Comparison of ENCODE assay signal across 30 mouse cellular contexts in genomic region chr7:97342961-97343360, GRCm38 (mm10). TPM values are rescaled to one million over a fixed set of nuclear protein-coding genes. Genes with fewer than 3 reads are reported as not detected.
DNase-seq lines count a peak whose midpoint lies in the region; ATAC-seq and TF ChIP-seq lines count a peak whose summit lies in the region.
"Had no signal": no experiment of that assay in that cellular context is flagged by ENCODE, and none has a peak within 500 bp of the region (broad histone marks: within the 10 kb centered on the region; RNA-seq: fewer than 3 reads in every experiment).

No protein-coding gene starts in this region.

- no peak for TF ChIP-seq CTCF in stomach, postnatal 0 days (IDR thresholded peaks at IDR 0.05; ENCODE audit: low read depth)

- no peak overlapping the region for H3K9ac ChIP-seq in stomach, embryonic 14.5 days (replicated peaks; ENCODE audit: low read depth, low read length)
- no peak overlapping the region for H3K9ac ChIP-seq in stomach, postnatal 0 days (ENCODE audit: low read length)
- no peak overlapping the region for H3K9ac ChIP-seq in stomach, embryonic 15.5 days
- H3K9ac ChIP-seq: embryonic facial prominence, embryonic 12.5 days; forebrain, postnatal 0 days; hindbrain, embryonic 12.5 days; liver, embryonic 12.5 days; liver, postnatal 0 days; midbrain, embryonic 12.5 days; neural tube, embryonic 12.5 days had no signal

- H3K4me1 ChIP-seq in heart, embryonic 10.5 days, result peaks cover 52% of the 10 kb centered on the region
- peaks cover 13% of the 10 kb centered on the region; the same call in 1 of the 2 replicates for H3K4me1 ChIP-seq in stomach, embryonic 14.5 days (ENCODE audit: control insufficient read depth, insufficient read depth, low read length)
- no peaks in the 10 kb centered on the region; the same call in 1 of the 2 replicates for H3K4me1 ChIP-seq in stomach, postnatal 0 days (replicated peaks; ENCODE audit: control insufficient read depth, insufficient read depth)
- 0 out of 2 replicates have a peak, but pooled peaks cover 6% of the 10 kb centered on the region for H3K4me1 ChIP-seq in stomach, embryonic 15.5 days
- H3K4me1 ChIP-seq: embryonic facial prominence, embryonic 12.5 days; forebrain, embryonic 10.5 days had no signal

- 16% methylated on average over 2 of the region's 2 CpGs for WGBS in heart, embryonic 10.5 days
- WGBS in stomach, embryonic 14.5 days, result 28% methylated on average over 2 of the region's 2 CpGs
- WGBS in stomach, postnatal 0 days, result 41% methylated on average over 2 of the region's 2 CpGs
- WGBS in stomach, embryonic 15.5 days, result 34% methylated on average over 2 of the region's 2 CpGs

- no peaks in the 10 kb centered on the region for H3K9me3 ChIP-seq in heart, embryonic 10.5 days
- no peaks in the 10 kb centered on the region for H3K9me3 ChIP-seq in stomach, embryonic 14.5 days (ENCODE audit: control insufficient read depth, low read depth, low read length)
- no peaks in the 10 kb centered on the region for H3K9me3 ChIP-seq in stomach, postnatal 0 days (ENCODE audit: control insufficient read depth, low read length)
- H3K9me3 ChIP-seq in stomach, embryonic 15.5 days, result no peaks in the 10 kb centered on the region
- H3K9me3 ChIP-seq: embryonic facial prominence, embryonic 12.5 days; forebrain, embryonic 10.5 days; hindbrain, embryonic 12.5 days; neural tube, embryonic 12.5 days had no signal

- DNase-seq in heart, adult 11 months, result peak; percentile 88
- no peak for DNase-seq in heart, embryonic 10.5 days (ENCODE audit: low spot score)
- DNase-seq in stomach, postnatal 0 days (ENCODE audit: low spot score), result no peak
- DNase-seq in layer of hippocampus, adult 8-10 months (ENCODE audit: low spot score in 2 of 2), result no peak
- DNase-seq in gastrocnemius, adult 18-20 months (ENCODE audit: low spot score), result no peak
- DNase-seq: adrenal gland, adult 2 months; adrenal gland, postnatal 36 days; cerebellum, postnatal 36 days; forebrain, postnatal 0 days; gastrocnemius, postnatal 10 days; kidney, adult 2 months; kidney, postnatal 36 days; left cerebral cortex, postnatal 4 days; liver, postnatal 0 days; right cerebral cortex, adult 18-20 months; spleen, adult 18-20 months; thymus, postnatal 25 days had no signal

- ATAC-seq in stomach, embryonic 14.5 days (ENCODE audit: insufficient number of reproducible peaks, insufficient read depth, low FRiP score, low read depth), result peak; percentile 31; the same call in 1 of the 2 replicates
- ATAC-seq in stomach, postnatal 0 days (ENCODE audit: low FRiP score, low TSS enrichment), result no peak
- no peak; the same call in 1 of the 2 replicates for ATAC-seq in stomach, embryonic 15.5 days (ENCODE audit: insufficient read depth, low FRiP score, low read depth)
- ATAC-seq: activated CD4-positive, CD25-positive, alpha-beta regulatory T cell, adult 4 months; CD4-positive, CD25-positive, alpha-beta regulatory T cell, adult 4 months; forebrain, postnatal 0 days; liver, embryonic 12.5 days; liver, postnatal 0 days had no signal

- no peaks in the 10 kb centered on the region; the same call in 1 of the 2 replicates for H3K27me3 ChIP-seq in heart, embryonic 10.5 days (ENCODE audit: insufficient read depth, poor library complexity, severe bottlenecking)
- H3K27me3 ChIP-seq in stomach, embryonic 14.5 days (ENCODE audit: control insufficient read depth, insufficient read depth, low read length), result no peaks in the 10 kb centered on the region
- no peaks in the 10 kb centered on the region for H3K27me3 ChIP-seq in stomach, postnatal 0 days (ENCODE audit: control insufficient read depth, insufficient read depth, low read length)
- no peaks in the 10 kb centered on the region for H3K27me3 ChIP-seq in stomach, embryonic 15.5 days (replicated peaks)
- H3K27me3 ChIP-seq: embryonic facial prominence, embryonic 12.5 days; hindbrain, embryonic 12.5 days; midbrain, embryonic 12.5 days; neural tube, embryonic 12.5 days had no signal

- no peak overlapping the region for H3K27ac ChIP-seq in heart, embryonic 10.5 days
- H3K27ac ChIP-seq in stomach, embryonic 14.5 days (ENCODE audit: low read length), result peak overlapping the region; percentile 73
- H3K27ac ChIP-seq in stomach, postnatal 0 days (replicated peaks), result no peak overlapping the region
- peak overlapping the region; percentile 60; the same call in 1 of the 2 replicates for H3K27ac ChIP-seq in stomach, embryonic 15.5 days
- H3K27ac ChIP-seq: embryonic facial prominence, embryonic 12.5 days; forebrain, embryonic 10.5 days; hindbrain, embryonic 12.5 days; layer of hippocampus, adult 2 months; liver, embryonic 12.5 days; midbrain, embryonic 12.5 days; neural tube, embryonic 12.5 days had no signal

- H3K4me3 ChIP-seq in heart, embryonic 10.5 days, result no peak overlapping the region
- no peak overlapping the region for H3K4me3 ChIP-seq in stomach, embryonic 14.5 days (ENCODE audit: low read depth, low read length)
- no peak overlapping the region for H3K4me3 ChIP-seq in stomach, postnatal 0 days (ENCODE audit: low read depth, low read length)
- H3K4me3 ChIP-seq in stomach, embryonic 15.5 days (replicated peaks), result no peak overlapping the region
- H3K4me3 ChIP-seq: embryonic facial prominence, embryonic 12.5 days; forebrain, embryonic 10.5 days; hindbrain, embryonic 12.5 days; layer of hippocampus, adult 2 months; liver, embryonic 12.5 days; megakaryocyte, embryonic 14.5 days; midbrain, embryonic 12.5 days; myocyte; neural tube, embryonic 12.5 days had no signal

- peaks cover 6% of the 10 kb centered on the region; the same call in 1 of the 2 replicates for H3K36me3 ChIP-seq in heart, embryonic 10.5 days
- H3K36me3 ChIP-seq in stomach, embryonic 14.5 days (ENCODE audit: control insufficient read depth, insufficient read depth, low read length), result no peaks in the 10 kb centered on the region; the same call in 1 of the 2 replicates
- H3K36me3 ChIP-seq in stomach, postnatal 0 days (ENCODE audit: control insufficient read depth, insufficient read depth, low read length), result no peaks in the 10 kb centered on the region
- H3K36me3 ChIP-seq in stomach, embryonic 15.5 days, result no peaks in the 10 kb centered on the region
- H3K36me3 ChIP-seq: forebrain, embryonic 10.5 days; liver, embryonic 12.5 days had no signal

- no peak for TF ChIP-seq EP300 in stomach, postnatal 0 days (optimal IDR thresholded peaks at IDR 0.05)

- H3K4me2 ChIP-seq in stomach, embryonic 14.5 days (replicated peaks; ENCODE audit: low read depth, low read length), result no peak overlapping the region
- H3K4me2 ChIP-seq in stomach, postnatal 0 days (replicated peaks; ENCODE audit: low read depth), result no peak overlapping the region
- H3K4me2 ChIP-seq in stomach, embryonic 15.5 days, result no peak overlapping the region
- H3K4me2 ChIP-seq: embryonic facial prominence, embryonic 12.5 days; hindbrain, embryonic 12.5 days; liver, embryonic 12.5 days; midbrain, embryonic 12.5 days; neural tube, embryonic 12.5 days had no signal

RNA-seq across cellular contexts. Expression of gene Kctd21, which starts 10.8 kb away (rescaled TPM):
- polyA plus RNA-seq in heart, embryonic 10.5 days (2016; fragmentation: Nextera tagmentation; extraction: Ambion mirVana), result 4.1 and 4.6 TPM in 2 replicates
- polyA plus RNA-seq in stomach, embryonic 14.5 days (2014; fragmentation: Nextera tagmentation; extraction: Ambion mirVana), result 5.8 and 6.6 TPM in 2 replicates
- 2.0 TPM in 2 replicates for polyA plus RNA-seq in stomach, postnatal 0 days (2015; fragmentation: Nextera tagmentation; extraction: Ambion mirVana)
- 3.7 and 4.2 TPM in 2 replicates for polyA plus RNA-seq in stomach, embryonic 15.5 days (2015; fragmentation: Nextera tagmentation; extraction: Ambion mirVana)
- total RNA-seq in layer of hippocampus, adult 8-10 months (2022), result 10 to 100 TPM; 11.1 to 16.0 (median 13.0) TPM
- 1 to 10 TPM; 4.1 to 4.4 TPM for total RNA-seq in gastrocnemius, adult 18-20 months (2021)

RNA-seq across cellular contexts. Expression of gene Usp35, which starts 11.1 kb away (rescaled TPM):
- polyA plus RNA-seq in heart, embryonic 10.5 days (2016; fragmentation: Nextera tagmentation; extraction: Ambion mirVana), result 1.1 and 2.3 TPM in 2 replicates
- polyA plus RNA-seq in stomach, embryonic 14.5 days (2014; fragmentation: Nextera tagmentation; extraction: Ambion mirVana), result 3.4 and 3.6 TPM in 2 replicates
- 0.53 and 0.62 TPM in 2 replicates for polyA plus RNA-seq in stomach, postnatal 0 days (2015; fragmentation: Nextera tagmentation; extraction: Ambion mirVana)
- polyA plus RNA-seq in stomach, embryonic 15.5 days (2015; fragmentation: Nextera tagmentation; extraction: Ambion mirVana), result 1.8 and 2.2 TPM in 2 replicates
- total RNA-seq in layer of hippocampus, adult 8-10 months (2022), result 10 to 100 TPM; 17.7 to 24.2 (median 20.8) TPM
- total RNA-seq in gastrocnemius, adult 18-20 months (2021), result under 1 TPM; 0.31 to 0.43 TPM

RNA-seq across cellular contexts. Expression of gene Alg8, which starts 28.4 kb away (rescaled TPM):
- 47.3 and 53.4 TPM in 2 replicates for polyA plus RNA-seq in heart, embryonic 10.5 days (2016; fragmentation: Nextera tagmentation; extraction: Ambion mirVana)
- polyA plus RNA-seq in stomach, embryonic 14.5 days (2014; fragmentation: Nextera tagmentation; extraction: Ambion mirVana), result 38.3 and 40.5 TPM in 2 replicates
- polyA plus RNA-seq in stomach, postnatal 0 days (2015; fragmentation: Nextera tagmentation; extraction: Ambion mirVana), result 14.6 and 15.3 TPM in 2 replicates
- 46.2 and 46.9 TPM in 2 replicates for polyA plus RNA-seq in stomach, embryonic 15.5 days (2015; fragmentation: Nextera tagmentation; extraction: Ambion mirVana)
- 10 to 100 TPM in 3 of 4 experiments, 1 to 10 TPM in 1; 9.0 to 12.7 (median 11.2) TPM for total RNA-seq in layer of hippocampus, adult 8-10 months (2022)
- total RNA-seq in gastrocnemius, adult 18-20 months (2021), result 1 to 10 TPM; 3.2 to 3.5 TPM

RNA-seq across cellular contexts. Expression of gene Ndufc2, which starts 56.8 kb away (rescaled TPM):
- polyA plus RNA-seq in heart, embryonic 10.5 days (2016; fragmentation: Nextera tagmentation; extraction: Ambion mirVana), result 380 and 484 TPM in 2 replicates
- 376 and 384 TPM in 2 replicates for polyA plus RNA-seq in stomach, embryonic 14.5 days (2014; fragmentation: Nextera tagmentation; extraction: Ambion mirVana)
- polyA plus RNA-seq in stomach, postnatal 0 days (2015; fragmentation: Nextera tagmentation; extraction: Ambion mirVana), result 415 and 439 TPM in 2 replicates
- 338 and 367 TPM in 2 replicates for polyA plus RNA-seq in stomach, embryonic 15.5 days (2015; fragmentation: Nextera tagmentation; extraction: Ambion mirVana)
- 100 to 1,000 TPM; 195 to 233 (median 212) TPM for total RNA-seq in layer of hippocampus, adult 8-10 months (2022)
- total RNA-seq in gastrocnemius, adult 18-20 months (2021), result 100 to 1,000 TPM; 266 to 292 TPM

Comparison
In these comparisons a context has a peak if more than half of its experiments do, and no peak if none do; other contexts are left out.
1. H3K27ac ChIP-seq: peak in stomach, embryonic 14.5 days (single experiment) and stomach, embryonic 15.5 days (single experiment); none in heart, embryonic 10.5 days (single experiment) and stomach, postnatal 0 days (single experiment).